Comparison of ENCODE assay signal across 15 mouse cellular contexts in the genomic region with DNA sequence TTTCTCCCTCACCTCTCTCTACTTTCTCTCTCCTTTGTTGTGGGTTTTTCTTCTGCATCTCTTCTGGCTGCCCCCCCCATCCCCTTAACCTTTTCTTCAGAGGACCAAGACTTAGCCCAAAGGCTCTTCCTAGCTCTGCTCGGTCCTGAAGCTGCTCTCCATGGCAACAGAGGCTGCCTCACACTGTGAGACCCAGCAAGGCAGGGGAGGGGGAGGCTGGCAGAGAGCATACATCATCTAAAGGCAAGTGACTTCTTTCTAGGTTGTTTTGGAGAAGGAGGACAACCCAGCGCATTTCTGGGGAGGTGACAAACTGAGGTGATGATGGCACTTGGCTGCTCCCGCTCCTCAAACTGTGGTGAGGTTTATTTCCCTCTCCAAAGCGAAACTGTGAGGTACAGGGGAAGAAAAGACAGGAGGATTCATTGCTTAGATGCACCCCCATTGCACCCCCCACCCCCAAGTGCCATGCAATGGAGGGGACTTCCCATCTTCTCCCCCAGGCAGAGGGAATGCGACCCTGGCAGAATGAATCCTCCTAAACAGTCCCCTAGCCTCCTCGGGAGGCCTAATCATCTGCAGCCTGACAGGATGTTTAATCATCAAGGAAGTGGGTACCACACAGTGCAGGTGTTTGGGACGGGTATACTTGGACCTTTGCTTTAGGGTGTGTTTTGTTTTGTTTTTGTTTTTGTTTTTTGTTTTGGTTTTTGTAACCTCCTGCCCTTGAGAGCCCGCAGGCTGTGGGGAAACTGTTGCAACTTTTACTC. TPM values are rescaled to one million over a fixed set of nuclear protein-coding genes. Genes with fewer than 3 reads are reported as not detected.
DNase-seq lines count a peak whose midpoint lies in the region; ATAC-seq and TF ChIP-seq lines count a peak whose summit lies in the region.
"Had no signal": no experiment of that assay in that cellular context is flagged by ENCODE, and none has a peak within 500 bp of the region (broad histone marks: within the 10 kb centered on the region; RNA-seq: fewer than 3 reads in every experiment).

No protein-coding gene starts in this region.

- 0 out of 2 replicates have a peak, but pooled peaks cover 3% of the 10 kb centered on the region for H3K4me1 ChIP-seq in hindbrain, embryonic 11.5 days (replicated peaks; ENCODE audit: control insufficient read depth, insufficient read depth, low read length)
- peaks cover 30% of the 10 kb centered on the region for H3K4me1 ChIP-seq in midbrain, embryonic 16.5 days (ENCODE audit: control insufficient read depth, insufficient read depth, low read length)

- H3K27ac ChIP-seq in layer of hippocampus, adult 2 months = peak overlapping the region; percentile 62; the same call in 1 of the 2 replicates
- no peak overlapping the region for H3K27ac ChIP-seq in hindbrain, embryonic 11.5 days (ENCODE audit: low read depth, low read length)
- H3K27ac ChIP-seq in midbrain, embryonic 16.5 days (ENCODE audit: low read length) = peak overlapping the region; percentile 78
- H3K27ac ChIP-seq: limb, embryonic 15.5 days had no signal

- H3K9me3 ChIP-seq in hindbrain, embryonic 11.5 days (ENCODE audit: control insufficient read depth, low read length) = no peaks in the 10 kb centered on the region
- H3K9me3 ChIP-seq in midbrain, embryonic 16.5 days (replicated peaks; ENCODE audit: control insufficient read depth, low read length, poor library complexity, severe bottlenecking) = no peaks in the 10 kb centered on the region
- H3K9me3 ChIP-seq: limb, embryonic 15.5 days had no signal

- H3K9ac ChIP-seq in hindbrain, embryonic 11.5 days (ENCODE audit: low read depth, low read length) = no peak overlapping the region
- H3K9ac ChIP-seq in midbrain, embryonic 16.5 days (ENCODE audit: low read depth, low read length) = peak overlapping the region; percentile 50
- H3K9ac ChIP-seq: limb, embryonic 15.5 days had no signal

- no peaks in the 10 kb centered on the region for H3K27me3 ChIP-seq in hindbrain, embryonic 11.5 days (ENCODE audit: control insufficient read depth, insufficient read depth, low read length)
- no peaks in the 10 kb centered on the region for H3K27me3 ChIP-seq in midbrain, embryonic 16.5 days (ENCODE audit: control insufficient read depth, insufficient read depth, low read depth, low read length)
- H3K27me3 ChIP-seq: limb, embryonic 15.5 days had no signal

- peak; percentile 63; the same call in 1 of the 2 replicates for ATAC-seq in hindbrain, embryonic 11.5 days (ENCODE audit: low FRiP score)
- peak; percentile 95 for ATAC-seq in midbrain, embryonic 16.5 days
- ATAC-seq: CD4-positive, CD25-positive, alpha-beta regulatory T cell, adult 4 months; lung, postnatal 0 days had no signal

- DNase-seq in layer of hippocampus, adult 2 months (ENCODE audit: low spot score in 2 of 2) = no peak
- no peak for DNase-seq in layer of hippocampus, adult 18-20 months (ENCODE audit: low spot score in 2 of 2)
- DNase-seq in cerebellum, postnatal 14 days = peak; percentile 65 to 67
- DNase-seq in hindbrain, embryonic 11.5 days (ENCODE audit: low spot score) = peak; percentile 34
- DNase-seq in adrenal gland, adult 8-10 months = no peak
- DNase-seq in heart, postnatal 4 days = no peak
- DNase-seq: adrenal gland, postnatal 25 days; heart, adult 11 months; heart, postnatal 10 days; kidney, adult 2 months had no signal

- no peaks in the 10 kb centered on the region for H3K36me3 ChIP-seq in hindbrain, embryonic 11.5 days (ENCODE audit: control insufficient read depth, insufficient read depth, low read length)
- H3K36me3 ChIP-seq in midbrain, embryonic 16.5 days (ENCODE audit: control insufficient read depth, insufficient read depth, low read length) = no peaks in the 10 kb centered on the region
- H3K36me3 ChIP-seq: limb, embryonic 15.5 days had no signal

- no peak for TF ChIP-seq CTCF in layer of hippocampus, adult 2 months (conservative IDR thresholded peaks at IDR 0.05)

- 34% methylated on average over 8 of the region's 8 CpGs for WGBS in hindbrain, embryonic 11.5 days
- 30% methylated on average over 8 of the region's 8 CpGs for WGBS in midbrain, embryonic 16.5 days

- no peak overlapping the region for H3K4me3 ChIP-seq in layer of hippocampus, adult 2 months
- H3K4me3 ChIP-seq in hindbrain, embryonic 11.5 days (ENCODE audit: low read depth, low read length) = no peak overlapping the region
- no peak overlapping the region for H3K4me3 ChIP-seq in midbrain, embryonic 16.5 days (ENCODE audit: low read depth, low read length)
- H3K4me3 ChIP-seq: erythroblast, embryonic 14.5 days; limb, embryonic 15.5 days had no signal

- no peak overlapping the region for H3K4me2 ChIP-seq in hindbrain, embryonic 11.5 days (replicated peaks; ENCODE audit: low read depth, low read length)
- H3K4me2 ChIP-seq in midbrain, embryonic 16.5 days (ENCODE audit: low read length) = peak overlapping the region; percentile 31
- H3K4me2 ChIP-seq: limb, embryonic 15.5 days had no signal

RNA-seq across cellular contexts. Expression of gene Bfsp2, which starts 58.0 kb away (rescaled TPM):
- total RNA-seq in layer of hippocampus, adult 2 months (2021) = 1 to 10 TPM; 2.0 to 2.3 TPM
- total RNA-seq in layer of hippocampus, adult 18-20 months (2021) = 1 to 10 TPM; 3.8 to 5.9 TPM
- polyA plus RNA-seq in hindbrain, embryonic 11.5 days (2014; fragmentation: Nextera tagmentation; extraction: Ambion mirVana) = 0.54 and 2.1 TPM in 2 replicates
- 2.2 and 2.8 TPM in 2 replicates for polyA plus RNA-seq in midbrain, embryonic 16.5 days (2015; fragmentation: Nextera tagmentation; extraction: Ambion mirVana)
- total RNA-seq in adrenal gland, adult 8-10 months (2022) = not detected
- under 1 TPM; 0.38 to 0.88 TPM for total RNA-seq in heart, postnatal 4 days (2021)
- total RNA-seq: adrenal gland, postnatal 25 days had no signal

Comparison
In these comparisons a context has a peak if more than half of its experiments do, and no peak if none do; other contexts are left out.
1. DNase-seq: peak in cerebellum, postnatal 14 days (2 of 2) and hindbrain, embryonic 11.5 days (single experiment); none in layer of hippocampus, adult 2 months (0 of 2), layer of hippocampus, adult 18-20 months (0 of 2), adrenal gland, adult 8-10 months (single experiment) and heart, postnatal 4 days (single experiment).